Mouse (Mus musculus) heart, adult 2 months (tissue): ENCODE data around the gene Rab4b.

Source experiments
- CTCF ChIP-seq: fragments of 200-600 bp; IDR thresholded peaks from 2 replicates; pipeline ENCODE4 v1.8.1; 2022; ENCODE audit warnings: antibody characterized with exemption, mild to moderate bottlenecking, moderate library complexity
- POLR2A ChIP-seq: fragments of 200-500 bp; IDR thresholded peaks from 2 replicates; pipeline ENCODE4 v1.6.1; 2011; ENCODE audit warnings: mild to moderate bottlenecking, low read depth, low read length, control low read depth; ENCODE audit not compliant: insufficient read depth

- no peak for TF ChIP-seq CTCF
- no peak for TF ChIP-seq POLR2A
These were observed 48.9 kb downstream of the Rab4b start for GRCm38 (mm10) chr7:27129811-27130210.
